Comparison of ENCODE assay signal across 9 mouse cellular contexts in the genomic region with DNA sequence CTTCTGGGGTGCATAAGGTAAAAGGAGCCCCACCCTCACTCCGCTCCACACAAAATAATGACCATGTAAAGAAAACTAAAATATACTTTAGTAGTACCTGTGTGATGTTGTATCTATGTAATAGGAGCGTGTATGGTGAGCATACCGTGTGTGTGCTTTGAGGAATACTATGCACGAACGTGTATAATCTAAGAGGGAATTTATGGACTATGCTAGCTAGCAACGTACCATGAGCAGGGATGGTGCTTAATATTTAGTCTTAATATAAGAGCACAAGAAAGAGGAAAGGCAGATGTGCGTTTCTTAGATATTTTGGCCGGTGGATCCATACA. TPM values are rescaled to one million over a fixed set of nuclear protein-coding genes. Genes with fewer than 3 reads are reported as not detected.
DNase-seq lines count a peak whose midpoint lies in the region; ATAC-seq and TF ChIP-seq lines count a peak whose summit lies in the region.
"Had no signal": no experiment of that assay in that cellular context is flagged by ENCODE, and none has a peak within 500 bp of the region (broad histone marks: within the 10 kb centered on the region; RNA-seq: fewer than 3 reads in every experiment).

No protein-coding gene starts in this region.

- peak overlapping the region; percentile 58 for H3K4me3 ChIP-seq in kidney, adult 2 months (ENCODE audit: insufficient read depth, low read depth, low read length)
- H3K4me3 ChIP-seq in hindbrain, embryonic 12.5 days: peak overlapping the region; percentile 87
- peak overlapping the region; percentile 56 for H3K4me3 ChIP-seq in midbrain, embryonic 12.5 days

- TF ChIP-seq POLR2A in kidney, adult 2 months (IDR thresholded peaks at IDR 0.05; ENCODE audit: low read depth, low read length): no peak

- H3K27me3 ChIP-seq in kidney, adult 2 months (replicated peaks; ENCODE audit: control insufficient read depth, insufficient read depth, low read length): no peaks in the 10 kb centered on the region
- no peaks in the 10 kb centered on the region for H3K27me3 ChIP-seq in hindbrain, embryonic 12.5 days
- H3K27me3 ChIP-seq in midbrain, embryonic 12.5 days: no peaks in the 10 kb centered on the region
- H3K27me3 ChIP-seq: Patski had no signal

- peak overlapping the region; percentile 54 for H3K9ac ChIP-seq in hindbrain, embryonic 12.5 days
- peak overlapping the region; percentile 45 for H3K9ac ChIP-seq in midbrain, embryonic 12.5 days (replicated peaks)

- no peak for DNase-seq in kidney, adult 2 months
- no peak for DNase-seq in kidney, adult 8-10 months
- DNase-seq in cerebellum, adult 11 months: no peak
- no peak for DNase-seq in layer of hippocampus, adult 8-10 months (ENCODE audit: low spot score in 2 of 2)
- DNase-seq in spleen, postnatal 10 days (ENCODE audit: low spot score in 2 of 2): no peak

- peak overlapping the region; percentile 91 for H3K27ac ChIP-seq in kidney, adult 2 months (ENCODE audit: insufficient read depth, low read depth, low read length)
- peak overlapping the region; percentile 80 for H3K27ac ChIP-seq in hindbrain, embryonic 12.5 days
- H3K27ac ChIP-seq in midbrain, embryonic 12.5 days (replicated peaks): peak overlapping the region; percentile 70

- H3K4me2 ChIP-seq in hindbrain, embryonic 12.5 days (replicated peaks): peak overlapping the region; percentile 78
- peak overlapping the region; percentile 60 for H3K4me2 ChIP-seq in midbrain, embryonic 12.5 days (replicated peaks)

- TF ChIP-seq CTCF in kidney, adult 2 months (conservative IDR thresholded peaks at IDR 0.05; ENCODE audit: insufficient read depth, insufficient read length, low read depth, low read length): no peak

- no peaks in the 10 kb centered on the region for H3K9me3 ChIP-seq in hindbrain, embryonic 12.5 days (replicated peaks)
- H3K9me3 ChIP-seq in midbrain, embryonic 12.5 days: no peaks in the 10 kb centered on the region

- H3K4me1 ChIP-seq in kidney, adult 2 months (ENCODE audit: control insufficient read depth, insufficient read depth, low read length): peaks cover 16% of the 10 kb centered on the region; the same call in 1 of the 2 replicates
- peaks cover 16% of the 10 kb centered on the region for H3K4me1 ChIP-seq in hindbrain, embryonic 12.5 days
- peaks cover 15% of the 10 kb centered on the region for H3K4me1 ChIP-seq in midbrain, embryonic 12.5 days

- WGBS in kidney, adult 2 months: 4% methylated on average over 8 of the region's 8 CpGs
- WGBS in hindbrain, embryonic 12.5 days: 1% methylated on average over 8 of the region's 8 CpGs
- WGBS in midbrain, embryonic 12.5 days: 4% methylated on average over 8 of the region's 8 CpGs

- peak; percentile 8 for ATAC-seq in activated CD4-positive, CD25-positive, alpha-beta regulatory T cell, adult 4 months
- peak; percentile 72 for ATAC-seq in hindbrain, embryonic 12.5 days (ENCODE audit: low FRiP score)
- peak; percentile 67; the same call in 1 of the 2 replicates for ATAC-seq in midbrain, embryonic 12.5 days (ENCODE audit: low FRiP score, low read depth)

- no peaks in the 10 kb centered on the region for H3K36me3 ChIP-seq in kidney, adult 2 months (ENCODE audit: control insufficient read depth, insufficient read depth, low read length)
- H3K36me3 ChIP-seq in hindbrain, embryonic 12.5 days: no peaks in the 10 kb centered on the region
- H3K36me3 ChIP-seq in midbrain, embryonic 12.5 days: no peaks in the 10 kb centered on the region

RNA-seq across cellular contexts. Expression of gene Krcc1, which starts 0.5 kb away (rescaled TPM):
- 10.8 and 15.2 TPM in 2 replicates for polyA plus RNA-seq in kidney, adult 2 months (2012; rRNA removed)
- 100 to 1,000 TPM in 1 of 2 experiments, 10 to 100 TPM in 1; 88.6 to 106 TPM for polyA plus RNA-seq in activated CD4-positive, CD25-positive, alpha-beta regulatory T cell, adult 4 months (2017; shearing (Covaris generic))
- polyA plus RNA-seq in hindbrain, embryonic 12.5 days (2016; fragmentation: Nextera tagmentation; extraction: Ambion mirVana): 30.3 and 31.6 TPM in 2 replicates
- polyA plus RNA-seq in midbrain, embryonic 12.5 days (2016; fragmentation: Nextera tagmentation; extraction: Ambion mirVana): 28.5 and 28.8 TPM in 2 replicates
- total RNA-seq in layer of hippocampus, adult 8-10 months (2022): 10 to 100 TPM; 15.5 to 22.7 (median 17.5) TPM

RNA-seq across cellular contexts. Expression of gene Smyd1, which starts 51.0 kb away (rescaled TPM):
- 0.57 and 2.3 TPM in 2 replicates for polyA plus RNA-seq in kidney, adult 2 months (2012; rRNA removed)
- polyA plus RNA-seq in activated CD4-positive, CD25-positive, alpha-beta regulatory T cell, adult 4 months (2017; shearing (Covaris generic)): not detected
- 0.61 and 2.4 TPM in 2 replicates for polyA plus RNA-seq in hindbrain, embryonic 12.5 days (2016; fragmentation: Nextera tagmentation; extraction: Ambion mirVana)
- 0.08 TPM in 1 of 2 replicates, not detected in the other for polyA plus RNA-seq in midbrain, embryonic 12.5 days (2016; fragmentation: Nextera tagmentation; extraction: Ambion mirVana)
- 1 to 10 TPM in 1 of 4 experiments, under 1 TPM in 3; 0.36 to 1.4 (median 0.62) TPM for total RNA-seq in layer of hippocampus, adult 8-10 months (2022)

RNA-seq across cellular contexts. Expression of gene Cd8b1, which starts 51.6 kb away (rescaled TPM):
- 0.14 and 5.7 TPM in 2 replicates for polyA plus RNA-seq in kidney, adult 2 months (2012; rRNA removed)
- polyA plus RNA-seq in activated CD4-positive, CD25-positive, alpha-beta regulatory T cell, adult 4 months (2017; shearing (Covaris generic)): 10 to 100 TPM; 13.1 to 17.9 TPM
- not detected in 2 replicates for polyA plus RNA-seq in hindbrain, embryonic 12.5 days (2016; fragmentation: Nextera tagmentation; extraction: Ambion mirVana)
- polyA plus RNA-seq in midbrain, embryonic 12.5 days (2016; fragmentation: Nextera tagmentation; extraction: Ambion mirVana): not detected in 2 replicates
- not detected for total RNA-seq in layer of hippocampus, adult 8-10 months (2022)

Comparison
In these comparisons a context has a peak if more than half of its experiments do, and no peak if none do; other contexts are left out.
1. ATAC-seq: peak in every context shown above with its lines; median percentile 72 in hindbrain, embryonic 12.5 days; 67 in midbrain, embryonic 12.5 days; 8 in activated CD4-positive, CD25-positive, alpha-beta regulatory T cell, adult 4 months.